Mouse (Mus musculus) splenic B cell, adult 2 months (primary cell): Measurements from ENCODE around the gene Pde5a.

ENCODE experiments used
- DNase-seq: peaks from one replicate; pipeline ENCODE4 v3.0.0-alpha.2; 2011; ENCODE audit warnings: low read depth, low spot score
- H3K27me3 ChIP-seq: 2 replicates; pipeline ENCODE4 v1.6.1; 2012; ENCODE audit warnings: mild to moderate bottlenecking, low read length, moderate library complexity, mixed read lengths; ENCODE audit not compliant: control insufficient read depth, poor library complexity, insufficient read depth, severe bottlenecking
- H3K36me3 ChIP-seq: 2 replicates; pipeline ENCODE4 v1.6.1; 2012; ENCODE audit warnings: mild to moderate bottlenecking, low read length, moderate library complexity, mixed read lengths; ENCODE audit not compliant: control insufficient read depth, poor library complexity, insufficient read depth, severe bottlenecking

Gene Pde5a

DNA sequence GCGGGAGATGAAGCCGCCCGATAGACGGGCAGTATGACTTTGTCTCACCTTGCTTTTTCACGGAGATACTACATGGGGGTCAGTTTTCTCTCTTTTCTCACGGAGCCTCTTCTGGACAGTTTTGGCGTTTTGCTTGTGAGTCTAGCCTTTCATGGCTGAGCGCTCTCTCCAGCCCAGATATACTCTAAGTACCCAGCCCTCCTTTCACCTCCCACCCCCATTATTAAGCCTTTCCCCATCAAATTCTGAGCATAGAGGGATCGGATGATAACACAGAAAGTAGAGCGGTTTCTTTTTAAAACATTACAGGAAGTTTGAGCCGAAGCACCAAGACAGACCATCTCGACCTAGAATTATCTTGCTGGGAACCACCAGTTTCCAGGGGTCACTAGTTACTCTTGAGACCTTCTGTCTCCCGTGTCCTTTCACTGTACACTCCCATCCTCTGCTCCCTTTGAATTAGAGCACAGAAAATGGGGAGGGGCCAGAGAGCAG lies 2.0 kb downstream of the Pde5a start:
- no peak for DNase-seq
- Histone ChIP-seq H3K27me3 (no peaks in the 10 kb centered on the region), H3K36me3 (no peaks in the 10 kb centered on the region)

DNA sequence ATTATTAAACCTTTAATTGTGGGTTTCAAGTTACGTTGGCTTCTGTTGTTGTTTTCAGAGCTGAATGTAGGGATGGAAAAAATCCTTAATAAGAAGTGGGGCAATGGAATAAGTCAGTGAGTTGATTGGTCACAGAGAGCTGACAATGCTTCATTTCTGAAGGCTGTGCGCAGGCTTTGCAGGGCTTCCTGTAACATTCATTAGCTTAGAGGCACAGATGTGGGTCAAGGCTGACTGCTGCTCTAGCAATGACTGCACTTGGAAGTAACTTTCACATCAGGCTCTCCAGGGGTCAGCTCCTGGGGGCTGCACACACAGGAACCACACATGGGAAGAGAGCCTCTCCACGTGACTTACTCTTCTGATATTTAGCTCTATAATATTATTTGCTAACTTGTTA lies 5.1 kb downstream of the Pde5a start:
- no peak for DNase-seq
- H3K36me3 ChIP-seq = no peaks in the 10 kb centered on the region
- no peaks in the 10 kb centered on the region for H3K27me3 ChIP-seq

DNA sequence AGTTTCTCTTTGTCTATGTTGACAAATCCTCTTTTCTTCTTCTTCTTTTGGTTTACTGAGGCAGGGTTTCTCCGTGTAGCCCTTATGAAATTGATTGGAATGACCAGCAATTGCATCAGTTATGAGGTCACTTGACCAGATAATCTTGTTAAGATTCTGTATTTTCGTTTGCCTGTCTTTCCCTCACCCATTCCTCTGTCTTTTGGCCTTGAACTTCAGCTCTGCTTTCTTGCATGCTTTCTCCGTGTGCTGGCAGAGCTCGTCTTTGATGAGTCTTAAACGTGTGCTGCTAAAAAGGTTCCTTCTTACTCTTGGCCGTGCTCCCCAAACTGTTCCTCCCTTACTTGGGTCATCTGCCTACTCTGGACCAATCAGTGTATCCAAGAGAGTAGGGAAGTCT lies 5.6 kb downstream of the Pde5a start:
- no peaks in the 10 kb centered on the region for H3K27me3 ChIP-seq
- no peaks in the 10 kb centered on the region for H3K36me3 ChIP-seq
- DNase-seq = no peak

DNA sequence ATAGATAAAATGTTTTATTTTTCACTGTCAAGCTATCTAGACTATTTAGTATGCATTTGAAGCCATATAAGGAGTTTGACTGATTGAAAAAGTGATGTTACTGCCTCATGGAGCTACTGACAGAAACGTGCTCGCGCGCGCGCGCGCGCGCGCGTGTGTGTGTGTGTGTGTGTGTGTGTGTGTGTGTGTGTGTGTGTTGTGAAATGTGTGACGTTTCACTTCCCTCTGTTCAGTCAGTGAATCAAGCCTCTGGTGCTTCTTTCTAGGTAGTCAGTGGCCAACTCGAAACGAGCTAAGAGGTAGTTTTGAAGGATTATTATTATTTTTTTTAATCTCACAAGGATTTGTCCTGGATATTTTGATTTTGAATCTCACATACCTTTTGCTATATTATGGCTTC lies 10.7 kb downstream of the Pde5a start:
- DNase-seq = peak; percentile 8
- Histone ChIP-seq H3K36me3 (no peaks in the 10 kb centered on the region), H3K27me3 (no peaks in the 10 kb centered on the region)

DNA sequence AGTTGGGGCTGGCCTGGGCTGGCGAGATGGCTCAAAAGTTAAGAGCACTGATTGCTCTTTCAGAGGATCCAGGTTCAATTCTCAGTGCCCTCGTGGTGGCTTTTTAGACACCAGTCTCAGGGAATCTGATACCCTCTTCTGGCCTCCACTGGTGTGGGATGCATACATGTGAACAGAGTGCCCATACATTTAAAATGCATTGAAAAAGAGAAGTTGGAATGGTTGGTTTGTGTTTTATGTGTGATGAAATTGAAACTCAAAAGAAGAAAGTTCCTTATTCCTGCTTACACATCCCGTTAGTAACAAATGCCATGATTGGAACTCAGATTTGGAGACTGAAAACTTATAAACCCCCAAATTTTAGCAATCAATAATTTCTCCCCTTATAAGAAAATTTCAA lies 15.5 kb downstream of the Pde5a start:
- DNase-seq = no peak
- Histone ChIP-seq H3K27me3 (no peaks in the 10 kb centered on the region), H3K36me3 (no peaks in the 10 kb centered on the region)

DNA sequence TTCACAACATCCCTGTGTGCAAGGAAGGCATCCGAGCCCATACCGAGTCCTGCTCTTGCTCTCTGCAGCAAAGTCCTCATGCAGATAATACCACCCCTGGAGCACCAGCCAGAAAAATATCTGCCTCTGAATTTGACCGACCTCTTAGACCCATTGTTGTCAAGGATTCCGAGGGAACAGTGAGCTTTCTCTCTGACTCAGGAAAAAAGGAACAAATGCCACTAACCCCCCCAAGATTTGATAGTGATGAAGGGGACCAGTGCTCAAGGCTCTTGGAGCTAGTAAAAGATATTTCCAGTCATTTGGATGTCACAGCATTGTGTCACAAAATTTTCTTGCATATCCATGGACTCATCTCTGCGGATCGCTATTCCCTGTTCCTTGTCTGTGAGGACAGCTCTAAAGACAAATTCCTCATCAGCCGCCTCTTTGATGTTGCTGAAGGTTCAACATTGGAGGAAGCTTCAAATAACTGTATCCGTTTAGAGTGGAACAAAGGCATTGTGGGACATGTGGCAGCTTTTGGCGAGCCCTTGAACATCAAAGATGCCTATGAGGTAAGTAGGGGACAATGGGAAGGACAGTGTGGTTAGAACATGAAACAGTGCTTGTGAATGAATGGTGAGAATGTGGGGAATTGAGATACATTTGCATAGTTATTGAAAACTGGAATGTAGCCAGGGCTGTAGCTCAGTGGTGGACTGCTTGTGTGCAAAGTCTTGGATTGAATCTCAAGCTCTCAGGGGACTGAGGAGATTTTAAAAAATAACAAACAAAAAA lies 19.4 kb downstream of the Pde5a start:
- H3K36me3 ChIP-seq = no peaks in the 10 kb centered on the region
- H3K27me3 ChIP-seq = no peaks in the 10 kb centered on the region
- no peak for DNase-seq

DNA sequence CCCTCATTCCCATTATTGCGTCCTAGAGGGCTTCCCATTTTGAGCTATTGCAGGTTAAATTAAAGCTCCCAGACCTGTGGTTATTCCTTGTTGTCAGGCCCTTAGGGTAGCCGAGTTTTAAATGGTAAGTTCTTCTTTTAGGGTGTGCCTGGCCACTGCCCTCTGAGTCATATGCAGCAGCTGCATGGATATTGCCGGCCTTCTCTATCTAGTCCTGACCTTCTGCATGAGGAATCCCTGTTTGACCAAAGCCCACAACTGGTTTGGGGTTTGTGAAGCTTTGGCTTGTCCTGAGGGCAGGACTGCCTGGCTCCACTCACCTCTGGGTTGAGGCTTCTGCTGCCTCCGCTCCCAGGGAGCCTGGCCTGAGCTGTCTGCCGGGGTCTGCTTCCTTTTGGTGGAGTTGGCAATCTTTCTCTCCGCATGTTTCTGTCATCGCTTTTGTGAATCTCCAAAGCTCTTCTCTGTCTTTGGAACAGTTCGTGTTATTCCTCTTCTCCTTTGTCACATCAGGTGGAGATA lies 34.6 kb downstream of the Pde5a start:
- no peaks in the 10 kb centered on the region for H3K36me3 ChIP-seq

DNA sequence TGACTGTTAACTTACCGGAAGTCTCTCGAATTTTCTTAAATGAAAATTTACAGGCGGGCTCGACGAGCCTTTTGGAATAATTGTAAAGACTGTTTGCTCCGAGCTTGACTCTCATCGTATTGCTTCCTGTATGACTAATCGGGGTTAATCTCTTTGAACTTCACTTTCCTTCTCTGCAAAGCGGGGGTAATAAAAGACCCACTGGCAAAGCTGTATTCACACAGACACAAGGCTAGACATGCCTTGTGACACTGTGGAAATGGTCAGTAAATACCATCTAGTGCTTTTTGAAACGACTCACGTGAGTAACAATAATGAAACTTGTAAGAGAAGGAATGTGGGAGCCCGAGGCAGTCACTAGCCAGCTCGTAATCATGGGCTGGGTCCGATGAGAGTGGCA lies 35.0 kb downstream of the Pde5a start:
- no peaks in the 10 kb centered on the region for H3K27me3 ChIP-seq
- no peak for DNase-seq
- no peaks in the 10 kb centered on the region for H3K36me3 ChIP-seq

More for the DNA sequence above, 34.6 kb downstream of the Pde5a start:
- no peak for DNase-seq
- H3K27me3 ChIP-seq = no peaks in the 10 kb centered on the region

DNA sequence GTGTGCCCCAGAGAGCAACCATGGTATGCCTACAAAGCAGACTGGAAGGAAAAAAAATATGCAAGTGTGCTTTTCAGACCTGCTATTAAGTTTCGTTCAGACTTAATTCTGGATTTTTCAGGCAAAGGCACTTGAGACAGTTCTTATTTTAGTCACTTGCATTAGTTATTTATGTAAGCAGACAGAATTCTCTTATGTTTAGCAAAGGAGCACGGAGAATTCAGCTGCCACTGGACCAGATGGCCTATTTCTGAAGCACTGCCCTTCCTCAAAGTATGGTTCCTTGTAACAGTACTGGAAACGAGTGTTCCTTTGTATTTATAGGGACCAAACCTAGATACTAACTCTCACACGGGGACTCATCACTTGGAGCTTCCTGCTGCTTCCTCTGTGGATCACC lies 38.2 kb downstream of the Pde5a start:
- no peak for DNase-seq
- no peaks in the 10 kb centered on the region for H3K27me3 ChIP-seq
- H3K36me3 ChIP-seq = no peaks in the 10 kb centered on the region

DNA sequence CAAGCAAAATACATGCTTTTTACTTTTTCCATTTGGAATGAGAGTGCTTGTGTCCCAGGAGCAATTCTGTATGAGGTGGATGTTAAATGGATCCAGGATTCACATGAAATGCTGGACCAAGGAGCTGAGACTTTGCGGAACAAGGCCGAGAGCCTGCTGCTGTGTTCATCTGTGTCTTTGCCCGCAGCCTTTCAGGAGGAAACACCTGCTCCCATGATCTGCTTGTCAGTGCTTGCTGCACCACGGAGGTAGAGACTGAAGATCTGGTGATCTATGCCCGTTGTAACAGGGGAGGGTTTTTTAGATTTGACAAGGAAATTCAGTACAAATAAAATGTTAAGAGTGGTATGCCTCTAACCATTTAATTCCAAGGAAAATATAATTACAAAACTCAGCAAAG lies 39.1 kb downstream of the Pde5a start:
- Histone ChIP-seq H3K36me3 (no peaks in the 10 kb centered on the region), H3K27me3 (no peaks in the 10 kb centered on the region)
- DNase-seq = no peak

DNA sequence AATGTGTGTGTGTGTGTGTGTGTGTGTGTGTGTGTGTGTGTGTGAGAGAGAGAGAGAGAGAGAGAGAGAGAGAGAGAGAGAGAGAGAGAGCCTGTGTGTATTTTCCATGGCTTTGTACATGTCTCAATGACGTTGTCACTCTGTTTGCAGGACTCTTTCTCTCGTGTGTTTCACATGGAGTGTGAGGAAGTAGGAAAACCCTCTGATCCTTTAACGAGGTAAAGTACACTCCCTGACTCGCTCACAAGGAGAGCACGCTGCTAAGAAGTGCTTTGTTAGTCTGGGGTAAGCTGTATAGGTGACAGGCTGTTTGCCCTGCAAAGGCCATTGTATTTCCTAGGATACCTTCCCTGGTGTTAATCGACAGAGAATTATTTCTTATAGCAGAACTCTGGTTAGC lies 52.7 kb downstream of the Pde5a start:
- no peaks in the 10 kb centered on the region for H3K27me3 ChIP-seq
- no peak for DNase-seq
- H3K36me3 ChIP-seq = no peaks in the 10 kb centered on the region

DNA sequence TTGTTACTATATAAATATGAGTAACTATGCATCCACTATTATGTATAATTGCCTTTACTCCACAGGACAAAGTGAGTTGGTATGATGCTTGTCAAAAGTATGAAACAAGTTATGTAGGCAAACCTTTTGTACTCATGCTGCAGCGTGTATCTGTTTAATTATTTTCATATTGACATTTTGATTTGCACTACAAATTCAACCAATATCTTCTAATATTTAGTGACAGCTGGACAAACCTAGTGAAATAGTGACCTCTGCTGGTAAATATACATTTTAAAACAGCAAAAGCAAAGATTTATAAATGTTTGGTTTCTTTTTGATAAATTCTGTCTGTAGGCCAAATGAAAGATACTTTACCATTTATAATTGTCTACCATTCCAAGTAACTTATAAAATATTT lies 55.5 kb downstream of the Pde5a start:
- no peaks in the 10 kb centered on the region for H3K36me3 ChIP-seq
- H3K27me3 ChIP-seq = no peaks in the 10 kb centered on the region
- peak; percentile 9 for DNase-seq

DNA sequence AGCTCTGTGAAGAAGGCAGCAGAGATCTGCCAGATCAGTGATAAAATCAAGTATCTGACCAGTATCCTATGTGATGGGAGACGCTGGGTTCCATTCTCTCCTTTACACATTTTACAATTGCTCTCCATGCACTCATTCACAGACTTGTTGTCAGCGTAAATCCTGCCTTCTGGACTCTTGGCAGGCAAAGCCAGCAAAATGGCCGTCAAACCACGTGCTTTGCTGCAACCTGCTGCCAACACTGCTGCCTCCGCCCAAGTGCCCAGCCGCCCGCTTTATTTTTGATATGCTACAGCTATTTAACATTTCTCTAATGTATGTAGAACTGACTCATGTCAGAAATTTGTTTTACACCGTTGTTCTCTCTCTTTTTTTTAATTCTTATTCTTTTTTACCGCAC lies 59.6 kb downstream of the Pde5a start:
- H3K27me3 ChIP-seq = no peaks in the 10 kb centered on the region
- H3K36me3 ChIP-seq = no peaks in the 10 kb centered on the region
- no peak for DNase-seq

DNA sequence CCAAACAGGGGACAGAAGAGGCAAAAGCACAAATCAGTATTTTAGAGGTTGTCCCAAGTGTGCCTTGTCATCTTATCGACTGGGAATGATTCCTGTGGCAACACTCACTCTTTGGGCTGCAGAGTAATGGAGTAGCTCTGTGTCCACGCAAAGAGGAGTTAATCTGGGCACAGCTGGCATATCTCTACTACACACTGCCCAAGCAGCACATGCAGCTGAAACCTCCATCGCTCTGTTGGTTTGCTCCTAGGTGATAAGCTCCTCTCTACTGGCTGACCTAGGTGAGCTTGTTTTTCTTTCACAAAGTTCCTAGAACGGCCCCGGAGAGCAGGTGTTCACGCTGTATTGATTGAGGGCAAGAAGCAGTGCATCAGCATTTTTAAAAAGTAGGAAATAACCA lies 60.8 kb downstream of the Pde5a start:
- DNase-seq = no peak
- Histone ChIP-seq H3K36me3 (no peaks in the 10 kb centered on the region), H3K27me3 (no peaks in the 10 kb centered on the region)

DNA sequence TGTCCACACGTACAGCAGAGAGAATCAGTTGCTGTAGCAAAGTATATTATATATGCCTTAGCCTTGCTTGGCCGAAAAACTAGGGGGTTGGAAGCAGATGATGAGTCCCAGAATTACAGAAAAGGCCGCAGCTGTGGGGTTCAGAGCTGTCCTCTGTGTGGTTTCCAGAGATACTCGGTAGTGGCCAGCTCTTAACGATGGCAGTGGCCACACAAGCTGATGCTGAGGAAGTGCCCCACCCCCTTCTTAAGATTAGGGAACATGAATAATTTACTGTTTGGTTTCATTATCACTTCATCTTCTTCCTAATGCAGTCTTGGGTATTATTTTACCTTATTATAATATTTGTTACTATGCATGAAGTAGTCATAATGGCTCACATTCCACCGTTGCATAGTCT lies 71.3 kb downstream of the Pde5a start:
- no peak for DNase-seq
- Histone ChIP-seq H3K27me3 (no peaks in the 10 kb centered on the region), H3K36me3 (no peaks in the 10 kb centered on the region)
